Mouse (Mus musculus): ENCODE results near the gene Itgb6.

GRCm38 (mm10) chr2:60685973-60686372 is 36.5 kb downstream of the Itgb6 start:
- TF ChIP-seq CTCF (conservative IDR thresholded peaks at IDR 0.05; ENCODE audit: low read length) = no peak
- no peak for TF ChIP-seq NANOG (IDR thresholded peaks at IDR 0.05; ENCODE audit: borderline replicate concordance, low read length)
